Mouse (Mus musculus): ENCODE results near the gene Pola2.

- no peak for TF ChIP-seq CTCF (IDR thresholded peaks at IDR 0.05; ENCODE audit: extremely low read depth, insufficient read length, insufficient replicate concordance, low read depth, low read length)
- TF ChIP-seq POLR2A (IDR thresholded peaks at IDR 0.05; ENCODE audit: low read depth, low read length), result no peak
Observed at GRCm38 (mm10) chr19:5922119-5922942, 41.7 kb downstream of the Pola2 start.

Measured in small intestine, adult 2 months (tissue).